Mouse (Mus musculus) heart, postnatal 36 days (tissue): ENCODE measurements around the gene Kpna6. TPM values are rescaled to one million over a fixed set of nuclear protein-coding genes. Genes with fewer than 3 reads are reported as not detected.

Source experiments
- DNase-seq, 2 experiments: peaks; one replicate each; pipeline ENCODE4 v3.0.0; 2021 to 2022
- intact Hi-C: fragments of 180-260 bp; cut with DNase I; formaldehyde crosslinking; loops from one replicate; pipeline ENCODE4 v1.15.1; 2025
- total RNA-seq, 2 experiments: library from RNA; stranded (reverse); gene quantifications; 2 replicates each; pipeline ENCODE4 v1.2.3; 2021

Gene Kpna6
- total RNA-seq, 2 experiments from 2014 or later: 63.3 to 73.1 TPM

- intact Hi-C loops: no loop called here
- DNase-seq: no peak
These were observed 17.8 kb downstream of the Kpna6 start for GRCm38 (mm10) chr4:129654770-129655169.

GRCm38 (mm10) chr4:129650359-129650758 is 22.2 kb downstream of the Kpna6 start:
- intact Hi-C loops: no loop called here
- DNase-seq: no peak

GRCm38 (mm10) chr4:129648656-129649055 is 23.9 kb downstream of the Kpna6 start:
- DNase-seq: no peak
- intact Hi-C loops: no loop called here

DNA sequence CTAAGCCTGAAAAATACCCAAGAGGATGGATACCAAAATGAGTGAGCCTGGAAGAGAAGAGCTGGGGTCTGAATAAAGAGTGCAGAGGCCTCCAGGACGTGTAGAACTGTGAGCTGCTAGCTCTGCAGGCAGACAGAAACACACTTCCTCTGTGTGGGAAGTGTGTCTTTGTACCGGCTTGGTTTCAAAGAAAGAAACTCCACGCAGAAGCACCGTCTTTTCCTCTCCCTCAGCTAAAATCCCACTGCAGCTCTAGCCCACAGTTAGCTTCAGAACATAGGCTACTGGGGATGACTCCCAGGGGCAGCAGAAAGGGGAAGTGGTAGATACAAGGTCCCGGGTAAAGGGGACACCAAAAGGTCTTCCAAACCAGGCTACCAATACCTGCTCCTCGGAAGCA is 27.4 kb downstream of the Kpna6 start:
- intact Hi-C loops: no loop called here
- no peak for DNase-seq

DNA sequence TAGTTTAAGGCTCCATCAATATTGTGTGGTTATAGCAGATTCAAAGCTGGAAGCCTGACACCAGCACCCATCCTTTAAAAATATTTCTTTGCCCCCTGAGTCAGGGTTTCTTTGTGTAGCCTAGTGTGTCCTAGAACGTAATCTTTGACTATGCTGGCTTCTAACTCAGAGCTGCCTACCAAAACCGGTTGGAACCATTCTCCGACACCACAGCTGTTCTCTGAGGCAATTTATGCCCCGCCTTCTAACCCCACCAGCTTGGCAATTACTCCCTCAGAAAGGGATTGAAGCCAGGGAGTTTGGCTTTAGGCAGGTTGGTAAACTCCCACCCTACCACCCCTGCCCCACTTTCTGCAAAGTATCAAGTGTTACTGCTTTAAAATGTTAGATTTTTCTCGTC is 30.8 kb downstream of the Kpna6 start:
- DNase-seq: no peak
- intact Hi-C loops: no loop called here

- DNase-seq: peak; percentile 95 to 96
- intact Hi-C loops: loop anchor here (1.0 kb wide), 1 partner anchor 17 kb away; no protein-coding TSS in a partner anchor
These were observed 31.7 kb downstream of the Kpna6 start, which contains the start of gene Txlna for GRCm38 (mm10) chr4:129640638-129641467. Gene Txlna (minus strand): TSS chr4:129641065.

DNA sequence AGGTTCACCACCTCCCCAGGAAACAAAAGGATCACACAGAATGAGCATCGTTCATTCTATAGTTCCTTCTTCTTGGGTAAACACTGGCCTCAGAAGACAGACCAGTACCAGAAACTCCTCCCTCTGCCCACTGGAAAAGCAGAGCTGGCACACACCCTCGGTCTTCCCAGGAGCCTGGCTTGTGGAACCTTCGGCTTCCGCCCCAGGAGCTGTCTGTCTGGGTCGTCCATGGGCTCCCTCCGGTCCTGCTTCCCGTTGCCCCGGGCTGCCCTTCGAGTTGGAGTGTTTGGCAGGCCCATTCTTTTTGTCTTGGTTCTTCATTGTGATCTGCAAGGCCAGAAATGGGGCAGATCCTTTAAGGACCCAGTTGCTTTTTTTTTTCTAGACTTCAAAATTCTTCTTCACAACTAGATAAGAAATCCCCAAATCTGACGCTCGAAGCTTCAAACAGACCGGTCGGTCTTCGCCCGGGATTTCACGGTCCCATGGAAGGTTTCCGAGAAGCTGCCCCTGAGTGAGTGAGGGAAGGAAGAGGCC is 32.4 kb downstream of the Kpna6 start:
- DNase-seq: peak in 1 of 2 experiments; percentile 39
- intact Hi-C loops: loop anchor here (1.0 kb wide), 1 partner anchor 16 kb away; no protein-coding TSS in a partner anchor

DNA sequence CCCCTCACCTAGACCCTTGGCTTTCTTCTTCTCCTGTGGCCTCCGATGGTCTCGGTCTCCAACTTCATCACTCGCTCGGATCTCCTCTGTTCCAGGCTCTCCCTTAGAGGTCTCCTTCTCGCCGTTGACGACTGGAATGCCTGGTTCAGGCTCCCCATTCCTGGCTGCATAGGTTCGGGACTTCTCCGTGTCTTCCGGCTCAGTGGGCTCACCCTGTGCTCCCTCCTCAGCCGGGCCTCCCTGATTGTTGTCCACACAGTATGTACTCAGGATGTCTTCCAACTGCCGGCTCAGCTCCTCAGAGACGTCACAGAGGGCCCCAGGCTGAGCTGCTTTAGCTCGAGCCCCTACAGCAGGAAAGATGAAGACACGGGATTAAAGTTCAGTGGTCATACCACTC is 33.3 kb downstream of the Kpna6 start:
- DNase-seq: no peak
- intact Hi-C loops: no loop called here

DNA sequence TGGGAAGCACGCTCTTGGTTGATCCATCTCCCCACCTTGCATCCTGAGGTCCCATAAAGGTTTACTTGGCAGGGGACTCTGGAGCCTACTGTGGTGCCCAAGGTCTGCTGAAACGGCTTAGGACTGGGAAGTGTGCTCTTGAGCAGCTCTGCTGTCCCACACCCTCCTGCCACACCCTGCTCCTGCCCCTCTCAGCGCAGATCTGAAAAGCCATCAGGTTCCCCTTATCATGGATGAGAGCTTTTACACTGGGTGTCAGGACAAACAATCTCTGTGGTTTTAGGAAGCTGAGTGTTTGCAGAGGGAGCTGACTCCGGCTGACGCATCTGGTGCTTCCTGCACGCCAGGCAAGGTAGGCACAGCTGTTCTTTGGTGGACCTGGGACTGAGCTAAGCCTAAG is 38.7 kb downstream of the Kpna6 start:
- no peak for DNase-seq
- intact Hi-C loops: no loop called here

DNA sequence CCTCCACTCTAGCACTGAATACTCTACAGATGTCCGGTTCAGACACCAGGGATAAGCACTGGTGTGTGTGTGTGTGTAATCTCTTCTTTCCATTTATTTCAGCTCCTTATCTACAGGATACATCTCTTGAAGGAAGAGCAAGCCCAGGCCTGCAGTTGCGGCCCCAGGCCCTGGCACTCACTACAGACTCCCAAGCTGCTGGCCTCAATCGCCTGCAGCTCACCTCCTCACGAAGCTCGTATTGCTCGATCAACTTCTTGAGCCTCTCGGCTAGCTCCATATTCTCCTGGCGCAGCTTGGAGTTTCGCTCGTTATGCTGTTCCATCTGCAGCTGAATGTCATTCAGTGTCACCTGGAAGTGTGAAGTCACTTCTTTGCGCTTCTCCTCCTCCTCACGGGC is 40.7 kb downstream of the Kpna6 start:
- intact Hi-C loops: no loop called here
- DNase-seq: no peak

DNA sequence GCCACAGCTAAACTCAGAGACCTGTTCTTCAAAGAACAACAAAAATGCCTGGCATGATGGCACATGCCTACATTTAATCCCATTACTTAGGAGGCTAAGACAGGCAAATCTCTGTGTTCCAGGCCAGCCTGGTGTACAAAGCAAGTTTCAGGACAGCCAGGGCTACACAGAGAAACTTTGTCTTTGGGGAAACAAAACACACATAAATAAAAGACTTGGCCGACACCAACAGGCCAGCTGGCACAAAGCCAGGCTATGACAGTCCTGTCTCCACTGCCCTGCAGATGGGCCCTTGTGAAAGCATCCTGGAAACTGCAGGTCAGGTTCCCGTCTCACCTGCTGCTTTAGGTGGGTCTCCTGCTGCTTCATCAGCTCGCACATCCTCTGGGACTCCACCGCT is 41.6 kb downstream of the Kpna6 start:
- DNase-seq: peak in 1 of 2 experiments; percentile 44

DNA sequence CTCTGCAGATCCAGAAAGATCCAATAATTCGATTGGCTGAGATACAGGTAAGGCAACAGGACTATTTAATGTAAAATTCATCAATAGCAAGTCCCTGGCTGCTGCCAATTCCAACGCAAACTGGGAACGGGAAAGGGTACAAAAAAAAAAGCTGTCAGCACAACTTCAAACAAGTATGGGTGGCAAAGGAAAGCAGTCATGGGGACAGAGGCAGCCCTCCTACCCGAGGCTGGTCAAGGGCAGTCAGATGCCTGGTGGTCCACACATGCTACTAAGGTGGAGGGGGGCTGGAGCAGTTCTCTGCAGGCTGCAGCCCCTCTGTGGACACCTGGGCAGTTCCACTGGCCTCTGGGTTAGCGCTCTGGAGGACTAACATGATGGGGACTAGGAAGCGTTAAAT is 46.5 kb downstream of the Kpna6 start:
- intact Hi-C loops: no loop called here
- no peak for DNase-seq

More for the DNA sequence above, 41.6 kb downstream of the Kpna6 start:
- intact Hi-C loops: no loop called here

- no peak for DNase-seq
- intact Hi-C loops: no loop called here
These were observed 47.1 kb downstream of the Kpna6 start for GRCm38 (mm10) chr4:129625496-129625895.

- intact Hi-C loops: no loop called here
These were observed 47.6 kb downstream of the Kpna6 start for GRCm38 (mm10) chr4:129625029-129625370.

DNA sequence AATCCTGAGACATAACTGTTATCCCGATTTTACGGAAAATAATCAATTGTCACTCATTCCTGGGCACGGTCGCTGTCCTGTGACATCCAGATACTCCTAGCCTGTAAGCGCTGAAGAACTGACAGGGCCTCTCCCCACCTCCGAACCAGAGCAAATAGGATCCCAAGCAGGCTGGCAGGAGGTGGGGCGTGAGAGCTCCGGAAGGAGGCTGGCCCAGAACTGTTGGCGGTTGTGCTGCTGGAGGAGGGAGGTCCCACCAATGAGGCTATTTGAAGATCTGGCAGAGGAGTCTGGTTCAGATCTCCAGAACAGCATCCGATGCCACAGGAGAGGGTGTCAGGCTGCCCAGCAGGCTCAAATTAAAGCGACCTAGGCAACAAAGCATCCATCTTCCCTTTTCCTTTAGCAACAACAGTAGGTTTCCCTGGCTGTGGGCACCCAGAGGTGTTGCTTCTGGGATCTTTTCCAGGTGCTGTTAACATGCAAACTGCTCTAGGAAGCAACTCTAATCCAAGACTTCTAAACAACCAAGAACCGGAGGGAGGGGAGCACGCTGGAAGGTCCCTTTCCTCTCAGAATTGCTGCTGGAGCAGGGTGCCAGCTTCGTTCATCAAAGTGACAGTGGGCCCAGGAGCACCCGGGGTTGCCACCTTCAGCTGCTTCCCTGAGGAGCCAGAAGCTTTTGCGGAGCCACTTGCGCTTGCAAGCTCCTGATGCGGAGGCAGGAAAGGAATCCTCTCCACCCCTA is 48.1 kb downstream of the Kpna6 start:
- intact Hi-C loops: loop anchor here (1.0 kb wide), 1 partner anchor 16 kb away; no protein-coding TSS in a partner anchor
- peak; percentile 77 to 79 for DNase-seq

More at GRCm38 (mm10) chr4:129625029-129625370, 47.6 kb downstream of the Kpna6 start:
- DNase-seq: peak; percentile 54 to 56

- intact Hi-C loops: loop anchor here (1.0 kb wide), 1 partner anchor 17 kb away; no protein-coding TSS in a partner anchor
- DNase-seq: peak; percentile 48 to 67
These were observed 48.9 kb downstream of the Kpna6 start, which contains the start of gene Ccdc28b for GRCm38 (mm10) chr4:129623681-129624091. Gene Ccdc28b (minus strand): TSS chr4:129623947.

DNA sequence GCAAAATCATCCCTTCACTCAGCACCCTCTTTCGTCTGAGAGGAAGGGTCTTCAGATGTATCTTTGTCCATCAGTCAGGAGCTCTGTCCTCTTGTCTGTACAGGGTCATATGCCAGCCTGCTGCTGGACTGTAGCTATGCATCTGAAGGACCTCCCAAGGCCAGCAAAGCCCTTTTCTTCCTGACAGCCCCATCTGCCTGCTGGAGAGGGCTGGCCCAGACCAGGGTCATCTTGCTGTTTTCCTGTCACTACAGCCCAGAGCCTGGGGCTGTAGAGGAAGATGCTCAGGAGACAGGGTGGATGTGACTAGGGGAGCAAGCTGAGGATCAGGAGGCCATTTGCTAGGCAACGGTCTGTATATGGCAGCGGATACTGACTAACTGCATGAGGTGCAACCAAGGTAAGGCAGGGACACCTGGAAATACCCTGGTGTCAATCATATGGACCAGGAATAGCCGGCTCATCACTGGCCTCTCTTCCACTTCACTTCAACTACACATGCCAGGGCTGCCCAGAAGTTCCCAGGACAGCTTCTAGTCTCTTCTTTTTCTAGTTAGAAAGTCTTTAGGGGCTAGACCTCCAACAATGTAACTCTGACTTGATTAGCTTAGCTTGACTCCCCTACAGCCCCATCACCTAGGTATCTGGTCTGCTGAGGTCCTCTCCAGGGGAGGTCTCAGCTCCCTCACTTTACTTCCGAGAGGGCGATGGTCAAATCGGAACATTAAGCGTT is 49.6 kb downstream of the Kpna6 start:
- DNase-seq: no peak
- intact Hi-C loops: no loop called here

- DNase-seq: no peak
- intact Hi-C loops: no loop called here
These were observed 50.3 kb downstream of the Kpna6 start for GRCm38 (mm10) chr4:129622120-129622802.

DNA sequence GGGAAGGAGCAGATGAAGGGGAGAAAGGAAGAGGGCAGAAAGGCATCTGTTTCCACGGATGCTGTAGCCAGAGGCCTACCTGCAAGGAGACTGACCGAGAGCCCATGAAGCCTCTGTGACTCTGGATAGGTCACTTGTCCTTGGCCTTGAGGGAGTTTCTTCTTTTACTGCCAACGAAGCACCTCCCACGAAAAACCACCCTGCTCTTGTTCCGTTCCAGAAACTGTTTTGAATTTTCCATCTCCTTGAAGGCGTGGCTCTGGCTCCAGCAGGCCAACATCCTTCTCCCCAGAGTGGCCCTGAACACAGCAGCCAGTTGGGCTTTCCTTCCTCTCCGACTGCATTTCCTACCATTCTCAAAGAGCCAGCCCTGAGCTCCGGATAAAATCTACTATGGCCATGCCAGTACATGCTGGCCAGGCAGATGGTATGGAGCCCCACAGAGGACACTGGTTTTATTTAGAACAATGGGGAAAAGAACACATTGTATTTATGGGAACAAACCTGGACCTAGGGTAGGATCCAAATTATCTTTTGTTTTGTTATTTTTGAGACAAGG is 51.2 kb downstream of the Kpna6 start:
- peak; percentile 49 for DNase-seq
- intact Hi-C loops: no loop called here
